Mouse (Mus musculus): ENCODE measurements at regions not wholly inside any gene's neighbourhood (a gene's known extent, or its start where the extent isn't known, plus 50 kb on each side); places are given as distances from the start of the nearest gene placed in this dataset.

GRCm38 (mm10) chr14:54156536-54156935, 97.4 kb downstream of the Dad1 start:
- H3K4me3 ChIP-seq (ENCODE audit: low read depth, low read length): no peak overlapping the region
- no peaks in the 10 kb centered on the region for H3K36me3 ChIP-seq (ENCODE audit: insufficient read depth, low read length)
- no peaks in the 10 kb centered on the region for H3K4me1 ChIP-seq (ENCODE audit: insufficient read depth, low read length)
- DNase-seq (ENCODE audit: low spot score) (no peak), ATAC-seq (ENCODE audit: low FRiP score) (no peak)
- H3K27me3 ChIP-seq (ENCODE audit: insufficient read depth, low read length): no peaks in the 10 kb centered on the region
- H3K9ac ChIP-seq (replicated peaks; ENCODE audit: low read length, poor library complexity, severe bottlenecking): no peak overlapping the region
- no peak for TF ChIP-seq CTCF (IDR thresholded peaks at IDR 0.05)
- H3K9me3 ChIP-seq (ENCODE audit: low read length): no peaks in the 10 kb centered on the region
- H3K4me2 ChIP-seq (ENCODE audit: low read depth, low read length, poor library complexity, severe bottlenecking): no peak overlapping the region
- 90% methylated on average over 6 of the region's 6 CpGs for WGBS
- no peak overlapping the region for H3K27ac ChIP-seq (ENCODE audit: low read depth, low read length)

- H3K9me3 ChIP-seq (ENCODE audit: low read length): no peaks in the 10 kb centered on the region
- H3K4me3 ChIP-seq (ENCODE audit: low read depth, low read length): no peak overlapping the region
- no peak overlapping the region for H3K9ac ChIP-seq (replicated peaks; ENCODE audit: low read length, poor library complexity, severe bottlenecking)
- ATAC-seq (ENCODE audit: low FRiP score) (no peak), DNase-seq (ENCODE audit: low spot score) (peak; percentile 50)
- no peaks in the 10 kb centered on the region for H3K4me1 ChIP-seq (ENCODE audit: insufficient read depth, low read length)
- WGBS: 47% methylated on average over 6 of the region's 6 CpGs
- H3K27ac ChIP-seq (ENCODE audit: low read depth, low read length): no peak overlapping the region
- no peak overlapping the region for H3K4me2 ChIP-seq (ENCODE audit: low read depth, low read length, poor library complexity, severe bottlenecking)
- H3K27me3 ChIP-seq (ENCODE audit: insufficient read depth, low read length): no peaks in the 10 kb centered on the region
- TF ChIP-seq CTCF (IDR thresholded peaks at IDR 0.05): peak; percentile 69
- H3K36me3 ChIP-seq (ENCODE audit: insufficient read depth, low read length): no peaks in the 10 kb centered on the region
Observed at GRCm38 (mm10) chr14:54152485-54153235, 101.2 kb downstream of the Dad1 start.

GRCm38 (mm10) chr14:54151921-54152320, 102.0 kb downstream of the Dad1 start:
- no peak for DNase-seq (ENCODE audit: low spot score)
- Histone ChIP-seq H3K4me3 (ENCODE audit: low read depth, low read length) (no peak overlapping the region), H3K27ac (ENCODE audit: low read depth, low read length) (no peak overlapping the region), H3K4me2 (ENCODE audit: low read depth, low read length, poor library complexity, severe bottlenecking) (no peak overlapping the region), H3K4me1 (ENCODE audit: insufficient read depth, low read length) (no peaks in the 10 kb centered on the region), H3K9me3 (ENCODE audit: low read length) (no peaks in the 10 kb centered on the region), H3K9ac (replicated peaks; ENCODE audit: low read length, poor library complexity, severe bottlenecking) (no peak overlapping the region), H3K36me3 (ENCODE audit: insufficient read depth, low read length) (no peaks in the 10 kb centered on the region), H3K27me3 (ENCODE audit: insufficient read depth, low read length) (no peaks in the 10 kb centered on the region)
- TF ChIP-seq CTCF (IDR thresholded peaks at IDR 0.05): no peak
- 93% methylated on average over 2 of the region's 2 CpGs for WGBS
- ATAC-seq (ENCODE audit: low FRiP score): no peak

- DNase-seq (ENCODE audit: low spot score) (no peak), ATAC-seq (ENCODE audit: low FRiP score) (no peak)
- no peak overlapping the region for H3K4me3 ChIP-seq (ENCODE audit: low read depth, low read length)
- no peaks in the 10 kb centered on the region for H3K9me3 ChIP-seq (ENCODE audit: low read length)
- H3K4me1 ChIP-seq (ENCODE audit: insufficient read depth, low read length): no peaks in the 10 kb centered on the region
- WGBS: 86% methylated on average over 3 of the region's 3 CpGs
- H3K27me3 ChIP-seq (ENCODE audit: insufficient read depth, low read length): no peaks in the 10 kb centered on the region
- no peak for TF ChIP-seq CTCF (IDR thresholded peaks at IDR 0.05)
- no peak overlapping the region for H3K4me2 ChIP-seq (ENCODE audit: low read depth, low read length, poor library complexity, severe bottlenecking)
- H3K36me3 ChIP-seq (ENCODE audit: insufficient read depth, low read length): no peaks in the 10 kb centered on the region
- H3K27ac ChIP-seq (ENCODE audit: low read depth, low read length): no peak overlapping the region
- no peak overlapping the region for H3K9ac ChIP-seq (replicated peaks; ENCODE audit: low read length, poor library complexity, severe bottlenecking)
Observed at GRCm38 (mm10) chr14:54151272-54151671, 102.6 kb downstream of the Dad1 start.

- Histone ChIP-seq H3K27ac (ENCODE audit: low read depth, low read length) (no peak overlapping the region), H3K4me1 (ENCODE audit: insufficient read depth, low read length) (no peaks in the 10 kb centered on the region), H3K4me2 (ENCODE audit: low read depth, low read length, poor library complexity, severe bottlenecking) (no peak overlapping the region), H3K27me3 (ENCODE audit: insufficient read depth, low read length) (no peaks in the 10 kb centered on the region), H3K4me3 (ENCODE audit: low read depth, low read length) (no peak overlapping the region), H3K9ac (replicated peaks; ENCODE audit: low read length, poor library complexity, severe bottlenecking) (no peak overlapping the region), H3K36me3 (ENCODE audit: insufficient read depth, low read length) (no peaks in the 10 kb centered on the region), H3K9me3 (ENCODE audit: low read length) (no peaks in the 10 kb centered on the region)
- TF ChIP-seq CTCF (IDR thresholded peaks at IDR 0.05): no peak
- no peak for DNase-seq (ENCODE audit: low spot score)
- 88% methylated on average over 5 of the region's 5 CpGs for WGBS
- no peak for ATAC-seq (ENCODE audit: low FRiP score)
Observed at GRCm38 (mm10) chr14:54150221-54150620, 103.7 kb downstream of the Dad1 start.

- no peak for ATAC-seq (ENCODE audit: low FRiP score)
- Histone ChIP-seq H3K27ac (ENCODE audit: low read depth, low read length) (no peak overlapping the region), H3K27me3 (ENCODE audit: insufficient read depth, low read length) (no peaks in the 10 kb centered on the region), H3K9ac (replicated peaks; ENCODE audit: low read length, poor library complexity, severe bottlenecking) (no peak overlapping the region), H3K36me3 (ENCODE audit: insufficient read depth, low read length) (no peaks in the 10 kb centered on the region), H3K9me3 (ENCODE audit: low read length) (no peaks in the 10 kb centered on the region), H3K4me2 (ENCODE audit: low read depth, low read length, poor library complexity, severe bottlenecking) (no peak overlapping the region), H3K4me1 (ENCODE audit: insufficient read depth, low read length) (no peaks in the 10 kb centered on the region), H3K4me3 (ENCODE audit: low read depth, low read length) (no peak overlapping the region)
- no peak for DNase-seq (ENCODE audit: low spot score)
- no peak for TF ChIP-seq CTCF (IDR thresholded peaks at IDR 0.05)
- 96% methylated on average over 10 of the region's 10 CpGs for WGBS
Observed at GRCm38 (mm10) chr14:54148626-54149025, 105.3 kb downstream of the Dad1 start.

Data from midbrain, postnatal 0 days (tissue).